Mouse (Mus musculus): Measurements from ENCODE around the gene 5730596B20Rik.

DNA sequence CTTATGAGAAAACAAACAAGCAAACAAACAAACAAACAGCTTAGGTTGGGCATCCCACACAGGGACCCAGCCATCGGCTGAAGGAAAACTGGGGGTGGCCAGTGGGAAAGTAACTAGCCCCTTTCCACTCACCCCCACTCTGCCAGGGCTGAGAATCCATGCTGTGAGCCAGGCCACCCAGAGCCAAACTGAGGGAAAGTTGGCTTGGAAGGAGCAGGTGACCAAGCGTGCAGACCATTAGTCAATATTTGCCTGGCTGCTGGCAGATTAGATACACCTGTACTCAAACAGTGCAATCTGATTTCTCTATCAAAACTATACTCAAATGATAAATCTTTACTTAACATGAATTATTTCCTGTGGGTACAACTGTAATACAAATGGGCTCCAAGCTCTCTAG is 4.7 kb downstream of the 5730596B20Rik start:
- no peak for TF ChIP-seq CTCF (IDR thresholded peaks at IDR 0.05; ENCODE audit: control insufficient read depth, insufficient read depth, low read length)
- no peak for TF ChIP-seq POLR2A (IDR thresholded peaks at IDR 0.05; ENCODE audit: borderline replicate concordance, control insufficient read depth, low read depth, low read length)

All from bone marrow, adult 2 months (tissue).